Mouse (Mus musculus) testis, adult 2 months (tissue): ENCODE data around the gene Dstn. TPM values are rescaled to one million over a fixed set of nuclear protein-coding genes. Genes with fewer than 3 reads are reported as not detected.

Experiments used
- H3K27ac ChIP-seq: fragments of 200-500 bp; 2 replicates; pipeline ENCODE4 v1.5.1; 2012; ENCODE audit warnings: low read depth, low read length; ENCODE audit not compliant: control insufficient read depth, insufficient read depth
- H3K27me3 ChIP-seq: fragments of 200-500 bp; 2 replicates; pipeline ENCODE4 v1.6.1; 2012; ENCODE audit warnings: mild to moderate bottlenecking, low read length, moderate library complexity; ENCODE audit not compliant: control insufficient read depth, insufficient read depth
- H3K36me3 ChIP-seq: fragments of 200-500 bp; 2 replicates; pipeline ENCODE4 v1.6.1; 2012; ENCODE audit warnings: mild to moderate bottlenecking, low read length; ENCODE audit not compliant: control insufficient read depth, insufficient read depth
- H3K4me1 ChIP-seq: fragments of 200-500 bp; 2 replicates; pipeline ENCODE4 v1.6.1; 2012; ENCODE audit warnings: low read length; ENCODE audit not compliant: control insufficient read depth, insufficient read depth
- H3K4me3 ChIP-seq: fragments of 200-500 bp; 2 replicates; pipeline ENCODE4 v1.5.1; 2012; ENCODE audit warnings: low read depth, mild to moderate bottlenecking, low read length, moderate library complexity, mixed read lengths; ENCODE audit not compliant: control insufficient read depth
- CTCF ChIP-seq: fragments of 200-500 bp; IDR thresholded peaks from 2 replicates; pipeline ENCODE4 v1.5.1; 2012; ENCODE audit warnings: low read depth, mild to moderate bottlenecking, inconsistent platforms, low read length, moderate library complexity; ENCODE audit not compliant: control insufficient read depth, insufficient read depth, insufficient replicate concordance
- POLR2A ChIP-seq: fragments of 200-500 bp; IDR thresholded peaks from 2 replicates; pipeline ENCODE4 v1.6.1; 2012; ENCODE audit warnings: low read depth, mild to moderate bottlenecking, inconsistent platforms, low read length, moderate library complexity; ENCODE audit not compliant: control insufficient read depth
- polyA plus RNA-seq: library from polyadenylated mRNA; depleted of rRNA; stranded (reverse); fragments of >200 nt; gene quantifications from 2 replicates; pipeline ENCODE4 v1.2.3, GENCODE M21; 2012

Dstn gene
- polyA plus RNA-seq, 1 experiment: 11.8 TPM

DNA sequence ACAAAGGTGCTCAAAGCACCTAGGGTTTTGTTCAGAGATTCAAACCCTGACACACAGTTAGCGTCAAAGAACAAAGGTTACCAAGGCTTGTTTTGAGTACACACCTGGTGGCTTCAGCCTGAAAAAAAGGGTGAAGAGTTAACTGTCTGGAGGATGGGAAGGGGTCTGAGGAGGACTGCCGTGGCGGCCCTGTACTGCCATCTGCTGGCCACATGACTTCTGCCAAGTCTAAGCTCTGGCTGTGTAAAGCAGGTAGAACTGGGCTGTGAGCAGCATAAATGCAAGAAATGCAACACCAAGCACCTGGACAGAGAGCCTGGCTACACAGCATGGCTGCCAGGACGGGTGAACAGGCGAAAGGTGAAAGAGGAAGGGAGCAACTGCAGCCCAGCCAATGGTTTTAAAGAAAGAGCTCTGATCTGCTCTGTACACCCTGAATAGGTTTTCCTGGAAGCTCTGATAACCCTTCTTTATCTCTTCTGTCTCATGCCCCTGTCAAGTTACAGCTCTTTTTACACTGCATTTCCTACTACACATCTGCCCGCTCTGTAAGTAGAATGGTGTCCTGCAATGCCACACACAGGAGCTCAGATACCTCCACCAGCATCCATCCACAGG, 65.8 kb downstream of the Dstn start:
- Histone ChIP-seq H3K4me3 (no peak overlapping the region), H3K4me1 (no peaks in the 10 kb centered on the region), H3K27me3 (no peaks in the 10 kb centered on the region), H3K27ac (no peak overlapping the region), H3K36me3 (no peaks in the 10 kb centered on the region; the same call in 1 of the 2 replicates)
- TF ChIP-seq POLR2A (no peak), CTCF (peak; percentile 53; the same call in 1 of the 2 replicates)

DNA sequence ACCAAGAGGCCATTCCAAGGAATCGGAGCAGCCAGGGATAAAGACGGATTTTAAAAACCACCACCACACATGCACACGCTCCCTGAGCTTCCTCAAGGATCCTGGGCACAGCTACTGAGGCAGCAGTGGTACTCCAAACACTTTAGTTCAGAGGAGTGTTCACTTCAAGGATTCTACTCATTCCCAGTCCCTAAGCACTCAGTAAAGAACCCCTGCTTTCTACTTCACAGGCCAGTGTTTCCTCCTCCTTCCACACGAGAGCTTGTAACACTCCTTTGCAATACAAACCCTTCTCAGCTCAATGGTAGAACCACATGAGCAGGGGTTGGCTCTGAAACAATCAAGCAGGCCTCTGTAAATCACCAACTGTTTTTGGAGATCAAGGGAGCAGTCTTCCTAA, 67.0 kb downstream of the Dstn start:
- TF ChIP-seq CTCF (no peak), POLR2A (no peak)
- Histone ChIP-seq H3K4me1 (no peaks in the 10 kb centered on the region), H3K36me3 (peaks cover 2% of the 10 kb centered on the region)

DNA sequence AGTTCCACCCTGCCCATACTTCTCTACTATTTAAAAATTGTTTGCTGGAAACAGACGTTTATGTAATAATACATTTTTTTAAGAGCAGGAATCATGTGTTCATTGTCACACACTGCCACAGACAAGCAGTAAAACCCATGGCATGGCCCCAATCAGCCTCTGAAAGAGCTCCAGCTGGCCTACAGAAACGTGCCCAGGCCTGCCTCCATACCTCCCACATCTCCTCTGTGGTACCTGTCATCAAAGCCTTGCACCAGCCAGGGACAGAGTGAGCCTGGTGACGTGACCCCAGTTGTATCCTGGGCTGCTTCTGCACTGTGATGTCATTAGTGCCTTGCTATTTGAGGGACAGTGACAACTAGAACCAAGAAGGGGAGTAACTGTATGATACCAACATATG, 67.8 kb downstream of the Dstn start:
- no peak overlapping the region; the same call in 1 of the 2 replicates for H3K27ac ChIP-seq
- no peaks in the 10 kb centered on the region for H3K4me1 ChIP-seq
- TF ChIP-seq POLR2A: no peak
- TF ChIP-seq CTCF: no peak
- peak overlapping the region; percentile 61 for H3K4me3 ChIP-seq
- H3K36me3 ChIP-seq: peaks cover 2% of the 10 kb centered on the region
- H3K27me3 ChIP-seq: no peaks in the 10 kb centered on the region

More for the DNA sequence above, 67.0 kb downstream of the Dstn start:
- Histone ChIP-seq H3K27me3 (no peaks in the 10 kb centered on the region), H3K27ac (no peak overlapping the region), H3K4me3 (peak overlapping the region; percentile 3; the same call in 1 of the 2 replicates)

DNA sequence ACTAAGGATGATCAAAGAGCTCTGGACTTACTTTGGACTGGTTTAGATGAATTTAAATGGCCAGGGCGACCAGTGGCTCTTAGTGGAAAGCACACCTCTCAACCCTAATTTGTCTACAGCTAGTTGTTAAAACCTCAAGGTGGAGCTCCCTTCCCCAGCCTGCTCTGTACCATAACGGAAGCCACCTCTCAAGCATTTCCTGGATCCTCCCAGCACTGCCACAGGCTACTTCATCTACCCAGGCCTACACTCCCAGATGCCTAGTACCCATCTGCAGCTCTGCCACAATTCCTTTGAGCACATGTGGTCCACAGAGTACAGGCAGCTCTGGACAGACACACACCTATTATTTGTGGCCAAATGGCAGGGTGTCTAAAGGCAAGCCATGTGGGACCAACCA, 68.4 kb downstream of the Dstn start:
- peaks cover 2% of the 10 kb centered on the region for H3K36me3 ChIP-seq
- H3K27ac ChIP-seq: no peak overlapping the region
- H3K27me3 ChIP-seq: no peaks in the 10 kb centered on the region
- TF ChIP-seq CTCF (no peak), POLR2A (no peak)
- H3K4me3 ChIP-seq: no peak overlapping the region; the same call in 1 of the 2 replicates
- no peaks in the 10 kb centered on the region for H3K4me1 ChIP-seq

DNA sequence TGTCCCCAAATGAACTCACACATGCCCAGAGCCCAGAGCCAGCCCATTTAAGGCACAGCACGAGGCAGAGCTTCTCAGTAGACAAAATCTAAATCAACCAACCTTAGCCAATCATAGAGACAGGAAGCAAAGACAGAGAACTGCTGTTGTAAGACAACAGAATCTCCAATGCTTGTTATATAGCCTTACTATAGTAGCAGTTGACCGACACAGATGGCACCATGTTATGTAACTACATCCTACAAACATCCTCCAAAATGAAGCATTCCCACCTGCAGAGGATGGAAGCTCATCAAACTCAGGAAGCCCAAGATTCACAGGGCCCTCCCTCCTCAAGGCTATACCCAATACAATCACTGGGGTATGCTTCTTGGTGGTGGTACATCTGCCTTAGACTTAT, 72.4 kb downstream of the Dstn start:
- H3K4me3 ChIP-seq: no peak overlapping the region

DNA sequence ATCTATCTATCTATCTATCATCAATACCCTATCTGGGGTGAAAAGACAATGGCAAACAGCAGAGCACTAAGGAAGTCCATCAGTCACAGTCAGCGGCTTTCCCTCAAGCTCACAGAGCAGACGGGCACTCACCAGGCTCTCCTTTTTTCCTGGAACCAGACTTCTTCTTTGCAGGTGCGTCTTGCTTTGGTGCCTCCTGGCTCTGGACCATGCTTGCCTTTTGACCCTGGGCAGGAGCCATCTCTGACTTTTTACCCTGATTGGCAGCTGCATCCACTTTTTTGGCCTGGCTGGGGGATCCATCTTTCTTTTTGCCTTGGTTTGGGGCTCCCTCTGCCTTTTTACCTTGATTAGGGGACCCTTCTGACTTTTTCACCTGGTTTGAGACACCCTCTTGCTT, 72.9 kb downstream of the Dstn start:
- Histone ChIP-seq H3K4me1 (peaks cover 2% of the 10 kb centered on the region), H3K27ac (no peak overlapping the region), H3K36me3 (peaks cover 2% of the 10 kb centered on the region), H3K4me3 (no peak overlapping the region), H3K27me3 (no peaks in the 10 kb centered on the region)
- TF ChIP-seq CTCF (no peak), POLR2A (no peak)

More for the DNA sequence above, 72.4 kb downstream of the Dstn start:
- H3K4me1 ChIP-seq: peaks cover 2% of the 10 kb centered on the region
- no peak for TF ChIP-seq CTCF
- peaks cover 2% of the 10 kb centered on the region for H3K36me3 ChIP-seq
- H3K27ac ChIP-seq: no peak overlapping the region
- H3K27me3 ChIP-seq: no peaks in the 10 kb centered on the region

DNA sequence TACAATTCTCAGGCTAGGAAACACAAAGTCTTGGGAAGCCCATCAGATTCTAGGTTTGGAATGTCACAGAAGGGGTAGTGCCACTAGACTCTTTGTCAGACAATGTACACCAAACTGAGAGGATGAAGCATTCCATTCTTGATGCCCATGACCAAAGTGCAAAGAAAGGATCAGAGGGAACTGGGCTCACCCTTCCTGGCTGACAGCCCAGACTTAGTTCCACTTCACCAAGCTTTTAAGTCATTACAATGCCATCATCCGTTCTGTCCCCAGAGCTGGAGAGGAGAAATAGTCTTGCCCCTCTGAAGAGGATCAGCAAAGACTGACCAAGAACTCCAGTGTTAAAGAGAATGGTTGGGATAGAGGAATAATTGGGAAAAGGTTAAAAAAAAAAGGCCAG, 75.9 kb downstream of the Dstn start:
- peaks cover 2% of the 10 kb centered on the region; the same call in 1 of the 2 replicates for H3K36me3 ChIP-seq
- H3K27ac ChIP-seq: no peak overlapping the region
- H3K4me3 ChIP-seq: no peak overlapping the region
- no peaks in the 10 kb centered on the region for H3K27me3 ChIP-seq
- TF ChIP-seq POLR2A: no peak
- no peak for TF ChIP-seq CTCF
- peaks cover 2% of the 10 kb centered on the region for H3K4me1 ChIP-seq
